Mouse (Mus musculus): ENCODE results near the gene Brat1.

Gene Brat1

GRCm38 (mm10) chr5:140702103-140702513 lies 2.7 kb upstream of the Brat1 start, which contains the start of gene Iqce:
Gene Iqce (minus strand): TSS chr5:140702378.
- DNase-seq (ENCODE audit: low spot score) = peak; percentile 96

GRCm38 (mm10) chr5:140702618-140703175 lies 2.1 kb upstream of the Brat1 start:
- DNase-seq (ENCODE audit: low spot score) = no peak

GRCm38 (mm10) chr5:140703480-140704377 lies 1.1 kb upstream of the Brat1 start:
- no peak for DNase-seq (ENCODE audit: low spot score)

- no peak for DNase-seq (ENCODE audit: low spot score)
Observed at GRCm38 (mm10) chr5:140705501-140706171, 825 bp downstream of the Brat1 start.

- DNase-seq (ENCODE audit: low spot score) = no peak
Observed at GRCm38 (mm10) chr5:140710315-140710714, 5.5 kb downstream of the Brat1 start.

- DNase-seq (ENCODE audit: low spot score) = no peak
Observed at GRCm38 (mm10) chr5:140711040-140711439, 6.2 kb downstream of the Brat1 start.

GRCm38 (mm10) chr5:140720773-140721172 lies 16.0 kb downstream of the Brat1 start:
- DNase-seq (ENCODE audit: low spot score) = no peak

GRCm38 (mm10) chr5:140722121-140722520 lies 17.3 kb downstream of the Brat1 start:
- no peak for DNase-seq (ENCODE audit: low spot score)

- DNase-seq (ENCODE audit: low spot score) = no peak
Observed at GRCm38 (mm10) chr5:140723822-140724221, 19.0 kb downstream of the Brat1 start, which contains the start of gene Amz1. Gene Amz1 (plus strand): TSS chr5:140724127.

GRCm38 (mm10) chr5:140726062-140726839 lies 21.4 kb downstream of the Brat1 start:
- no peak for DNase-seq (ENCODE audit: low spot score)

GRCm38 (mm10) chr5:140726946-140727740 lies 22.3 kb downstream of the Brat1 start:
- DNase-seq (ENCODE audit: low spot score) = no peak

GRCm38 (mm10) chr5:140731040-140731797 lies 26.4 kb downstream of the Brat1 start:
- DNase-seq (ENCODE audit: low spot score) = no peak

GRCm38 (mm10) chr5:140732195-140732594 lies 27.4 kb downstream of the Brat1 start:
- DNase-seq (ENCODE audit: low spot score) = no peak

GRCm38 (mm10) chr5:140733336-140733735 lies 28.5 kb downstream of the Brat1 start:
- DNase-seq (ENCODE audit: low spot score) = no peak

- peak; percentile 33 for DNase-seq (ENCODE audit: low spot score)
Observed at GRCm38 (mm10) chr5:140735297-140735696, 30.5 kb downstream of the Brat1 start.

GRCm38 (mm10) chr5:140736166-140736565 lies 31.4 kb downstream of the Brat1 start:
- DNase-seq (ENCODE audit: low spot score) = no peak

- DNase-seq (ENCODE audit: low spot score) = no peak
Observed at GRCm38 (mm10) chr5:140739813-140740212, 35.0 kb downstream of the Brat1 start.

GRCm38 (mm10) chr5:140741040-140741439 lies 36.2 kb downstream of the Brat1 start:
- DNase-seq (ENCODE audit: low spot score) = no peak

- DNase-seq (ENCODE audit: low spot score) = no peak
Observed at GRCm38 (mm10) chr5:140741877-140742276, 37.1 kb downstream of the Brat1 start.

- DNase-seq (ENCODE audit: low spot score) = no peak
Observed at GRCm38 (mm10) chr5:140743706-140744131, 38.9 kb downstream of the Brat1 start.
